Comparison of ENCODE assay signal across 22 mouse cellular contexts in genomic region chr10:26985451-26985850, GRCm38 (mm10).
"Had no signal": no experiment of that assay in that cellular context is flagged by ENCODE, and none has a peak within 500 bp of the region (broad histone marks: within the 10 kb centered on the region; RNA-seq: fewer than 3 reads in every experiment).

No protein-coding gene starts in this region.

- H3K27ac ChIP-seq: liver, embryonic 12.5 days; liver, embryonic 15.5 days; lung, embryonic 15.5 days; midbrain, embryonic 12.5 days; midbrain, embryonic 15.5 days; neural tube, embryonic 12.5 days; neural tube, embryonic 15.5 days; stomach, postnatal 0 days had no signal

- H3K27me3 ChIP-seq: limb, embryonic 15.5 days; liver, embryonic 12.5 days; liver, embryonic 15.5 days; lung, embryonic 15.5 days; megakaryocyte, embryonic 14.5 days; midbrain, embryonic 12.5 days; midbrain, embryonic 15.5 days; neural tube, embryonic 12.5 days; neural tube, embryonic 15.5 days had no signal

- DNase-seq: kidney, adult 18-20 months; kidney, adult 9 months; kidney, postnatal 36 days; lung, adult 18-20 months; lung, postnatal 10 days; lung, postnatal 36 days; retina, postnatal 1 day; right cerebral cortex, postnatal 25 days; thymus, adult 2 months; thymus, postnatal 14 days; thymus, postnatal 4 days had no signal

- H3K4me3 ChIP-seq: limb, embryonic 15.5 days; liver, embryonic 12.5 days; liver, embryonic 15.5 days; lung, embryonic 15.5 days; megakaryocyte, embryonic 14.5 days; midbrain, embryonic 12.5 days; midbrain, embryonic 15.5 days; neural tube, embryonic 12.5 days; neural tube, embryonic 15.5 days had no signal

- H3K9ac ChIP-seq: limb, embryonic 15.5 days; liver, embryonic 12.5 days; liver, embryonic 15.5 days; lung, embryonic 15.5 days; midbrain, embryonic 12.5 days; midbrain, embryonic 15.5 days; neural tube, embryonic 12.5 days; neural tube, embryonic 15.5 days had no signal

- H3K4me1 ChIP-seq: liver, embryonic 12.5 days; liver, embryonic 15.5 days; lung, embryonic 15.5 days; megakaryocyte, embryonic 14.5 days; midbrain, embryonic 12.5 days; midbrain, embryonic 15.5 days; neural tube, embryonic 12.5 days; neural tube, embryonic 15.5 days had no signal

- H3K9me3 ChIP-seq: limb, embryonic 15.5 days; liver, embryonic 12.5 days; liver, embryonic 15.5 days; lung, embryonic 15.5 days; megakaryocyte, embryonic 14.5 days; midbrain, embryonic 12.5 days; midbrain, embryonic 15.5 days; neural tube, embryonic 12.5 days; neural tube, embryonic 15.5 days had no signal

- ATAC-seq: intestine, embryonic 16.5 days; liver, embryonic 12.5 days; midbrain, embryonic 15.5 days had no signal

- H3K36me3 ChIP-seq: limb, embryonic 15.5 days; liver, embryonic 12.5 days; liver, embryonic 15.5 days; lung, embryonic 15.5 days; midbrain, embryonic 12.5 days; midbrain, embryonic 15.5 days; neural tube, embryonic 12.5 days; neural tube, embryonic 15.5 days had no signal

- H3K4me2 ChIP-seq: limb, embryonic 15.5 days; liver, embryonic 12.5 days; liver, embryonic 15.5 days; lung, embryonic 15.5 days; midbrain, embryonic 12.5 days; midbrain, embryonic 15.5 days; neural tube, embryonic 12.5 days; neural tube, embryonic 15.5 days had no signal
